Mouse (Mus musculus) cerebellum, postnatal 36 days (tissue): ENCODE measurements at regions not wholly inside any gene's neighbourhood (a gene's known extent, or its start where the extent isn't known, plus 50 kb on each side); places are given as distances from the start of the nearest gene placed in this dataset.

Source experiments
- DNase-seq, 2 experiments: peaks; one replicate each; pipeline ENCODE4 v3.0.0; 2021 to 2022; ENCODE audit warnings: mixed read lengths in 2 of 2

GRCm38 (mm10) chr6:66255378-66255777 is 279.8 kb upstream of the Mad2l1 start:
- no peak for DNase-seq

GRCm38 (mm10) chr6:66263429-66263828 is 271.8 kb upstream of the Mad2l1 start:
- no peak for DNase-seq

- no peak for DNase-seq
Measured at GRCm38 (mm10) chr6:66263918-66264317, 271.3 kb upstream of the Mad2l1 start.

GRCm38 (mm10) chr6:66268427-66268826 is 266.8 kb upstream of the Mad2l1 start:
- no peak for DNase-seq

GRCm38 (mm10) chr6:66271414-66272206 is 263.6 kb upstream of the Mad2l1 start:
- no peak for DNase-seq

GRCm38 (mm10) chr6:66272216-66272615 is 263.0 kb upstream of the Mad2l1 start:
- no peak for DNase-seq

GRCm38 (mm10) chr6:66274737-66275136 is 260.5 kb upstream of the Mad2l1 start:
- DNase-seq: no peak

GRCm38 (mm10) chr6:66280701-66281100 is 254.5 kb upstream of the Mad2l1 start:
- DNase-seq: peak; percentile 85 to 88

GRCm38 (mm10) chr6:66282566-66283115 is 252.5 kb upstream of the Mad2l1 start:
- no peak for DNase-seq

DNA sequence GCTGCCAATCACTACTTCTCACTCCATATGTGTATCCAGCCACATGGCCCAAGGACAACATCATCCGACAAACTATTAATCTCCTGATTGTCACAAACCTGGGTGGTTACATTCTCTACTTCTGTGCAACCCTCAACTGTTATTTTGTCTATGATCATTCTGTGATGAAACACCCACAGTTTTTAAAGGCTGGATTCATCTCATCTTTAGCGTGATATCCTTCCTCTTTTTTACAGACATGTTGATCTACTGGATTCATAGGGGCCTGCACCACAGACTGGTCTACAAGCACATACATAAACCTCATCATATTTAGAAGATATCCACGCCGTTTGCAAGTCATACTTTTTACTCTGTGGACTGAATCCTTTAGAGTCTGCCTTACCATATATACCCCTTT is 251.7 kb upstream of the Mad2l1 start:
- DNase-seq: no peak

DNA sequence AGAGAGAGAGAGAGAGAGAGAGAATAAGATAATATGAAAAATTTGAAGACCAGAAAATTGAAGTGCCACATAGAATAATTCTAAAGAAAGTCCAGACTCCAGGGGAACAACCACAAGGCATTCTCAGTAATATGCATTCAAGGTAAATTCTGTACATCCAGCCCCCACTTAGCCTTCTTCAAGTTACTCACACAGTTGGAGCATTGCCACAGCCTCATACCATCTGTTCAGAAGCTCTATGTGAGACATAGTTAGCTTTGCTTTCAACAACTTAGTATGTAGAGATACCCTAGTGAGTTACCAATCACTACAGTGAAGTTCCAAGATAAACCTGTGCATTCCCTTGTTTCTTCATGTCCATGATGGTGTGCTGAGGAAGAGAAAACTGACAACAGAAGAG is 247.6 kb upstream of the Mad2l1 start:
- DNase-seq: no peak

DNA sequence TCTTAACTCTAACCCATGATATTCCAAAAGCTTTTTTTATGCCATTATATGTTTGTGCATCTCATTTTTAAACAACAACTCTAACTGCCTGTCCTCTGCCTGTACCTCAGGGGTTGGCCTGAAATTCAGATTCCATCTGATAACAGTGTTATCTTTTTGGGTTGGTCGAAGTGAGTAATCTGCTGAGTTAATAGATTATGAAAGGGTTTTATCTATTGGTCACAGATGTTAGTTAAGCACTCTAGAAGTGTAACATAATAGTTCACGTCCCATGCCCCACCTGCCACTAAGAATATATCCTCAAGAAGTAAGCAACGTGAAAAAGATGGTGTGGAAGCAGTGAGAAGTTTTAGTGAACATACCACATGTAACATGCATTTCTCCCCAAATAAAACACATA is 246.0 kb upstream of the Mad2l1 start:
- DNase-seq: no peak

DNA sequence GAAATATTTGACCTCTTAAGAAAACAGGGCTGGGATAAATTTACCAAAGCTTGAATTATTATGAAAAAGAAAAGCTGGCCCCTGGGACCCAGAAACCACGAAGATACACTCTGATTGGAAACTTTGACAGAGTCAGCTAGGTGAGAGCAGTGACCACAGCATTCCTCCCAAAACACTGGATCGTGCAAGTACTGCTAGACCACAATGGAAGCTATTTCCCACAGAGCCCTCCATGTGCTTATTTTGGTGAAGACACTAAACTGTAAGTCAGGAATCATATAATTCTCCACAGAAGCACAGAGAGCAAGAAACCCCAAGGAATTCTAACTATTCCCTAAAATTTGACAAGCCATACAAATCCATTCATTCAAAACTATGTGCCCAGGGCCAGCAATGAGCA is 243.6 kb upstream of the Mad2l1 start:
- DNase-seq: no peak

DNA sequence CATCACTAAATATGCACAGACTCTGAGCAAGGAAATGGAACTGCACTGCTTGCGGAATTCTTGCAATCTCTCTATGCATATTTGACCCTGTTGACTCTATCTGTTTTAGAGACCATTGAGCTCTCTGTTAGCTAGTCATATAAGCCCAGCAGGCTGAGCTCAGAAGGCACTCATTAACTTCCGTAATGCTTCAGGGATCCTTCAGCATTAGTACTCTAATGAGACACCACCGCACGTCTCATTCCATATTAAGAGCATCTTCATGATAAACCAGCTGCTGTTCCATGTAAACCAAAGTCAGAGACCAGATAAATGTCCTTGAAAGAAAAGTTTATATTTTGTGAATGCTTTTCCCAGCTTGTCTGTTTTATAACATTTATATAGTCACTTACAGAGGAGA is 237.1 kb upstream of the Mad2l1 start:
- no peak for DNase-seq

DNA sequence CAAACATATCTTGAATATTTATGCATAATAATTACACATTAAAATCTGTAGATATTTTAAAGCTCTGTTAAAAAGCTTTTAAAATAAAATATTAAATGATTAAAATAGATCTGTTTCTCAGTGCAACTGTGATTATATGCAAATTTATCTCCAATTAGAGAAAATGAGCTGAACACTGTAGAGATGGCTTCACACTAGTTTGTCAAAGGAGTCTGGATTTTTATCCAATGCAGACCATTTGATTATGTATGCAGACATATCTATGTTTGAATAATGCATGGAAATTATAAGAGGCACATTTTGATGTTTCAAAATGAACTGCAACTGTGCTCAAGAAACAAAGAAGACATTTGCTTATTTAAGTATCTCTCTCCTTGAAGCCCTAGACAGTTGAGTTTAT is 235.0 kb upstream of the Mad2l1 start:
- no peak for DNase-seq

DNA sequence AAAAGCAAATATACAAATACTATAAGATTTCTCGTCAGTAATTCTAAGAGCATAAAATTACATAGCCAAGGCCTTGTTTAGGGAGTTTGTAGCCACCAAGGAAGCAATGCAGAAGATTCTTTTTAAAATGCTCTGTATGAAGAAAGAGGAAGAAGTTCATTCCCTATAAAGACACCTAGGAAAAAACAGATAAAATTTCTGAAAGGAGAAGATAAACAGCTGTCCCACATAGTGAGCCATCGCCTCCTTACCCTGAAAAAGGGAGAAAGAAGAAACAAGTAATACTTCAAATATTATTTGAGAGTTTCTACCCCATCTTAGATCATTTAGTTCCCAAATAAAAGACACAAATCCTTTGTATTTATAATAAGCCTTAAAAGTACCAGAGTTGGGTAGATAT is 190.3 kb upstream of the Mad2l1 start:
- DNase-seq: no peak

- no peak for DNase-seq
Measured at GRCm38 (mm10) chr6:66347356-66347755, 187.8 kb upstream of the Mad2l1 start.

- DNase-seq: peak in 1 of 2 experiments; percentile 19
Measured at GRCm38 (mm10) chr6:66361130-66361529, 174.1 kb upstream of the Mad2l1 start.

GRCm38 (mm10) chr6:66367263-66367662 is 167.9 kb upstream of the Mad2l1 start:
- DNase-seq: peak; percentile 13 to 20

- DNase-seq: no peak
Measured at GRCm38 (mm10) chr6:66381279-66381934, 153.8 kb upstream of the Mad2l1 start.

DNA sequence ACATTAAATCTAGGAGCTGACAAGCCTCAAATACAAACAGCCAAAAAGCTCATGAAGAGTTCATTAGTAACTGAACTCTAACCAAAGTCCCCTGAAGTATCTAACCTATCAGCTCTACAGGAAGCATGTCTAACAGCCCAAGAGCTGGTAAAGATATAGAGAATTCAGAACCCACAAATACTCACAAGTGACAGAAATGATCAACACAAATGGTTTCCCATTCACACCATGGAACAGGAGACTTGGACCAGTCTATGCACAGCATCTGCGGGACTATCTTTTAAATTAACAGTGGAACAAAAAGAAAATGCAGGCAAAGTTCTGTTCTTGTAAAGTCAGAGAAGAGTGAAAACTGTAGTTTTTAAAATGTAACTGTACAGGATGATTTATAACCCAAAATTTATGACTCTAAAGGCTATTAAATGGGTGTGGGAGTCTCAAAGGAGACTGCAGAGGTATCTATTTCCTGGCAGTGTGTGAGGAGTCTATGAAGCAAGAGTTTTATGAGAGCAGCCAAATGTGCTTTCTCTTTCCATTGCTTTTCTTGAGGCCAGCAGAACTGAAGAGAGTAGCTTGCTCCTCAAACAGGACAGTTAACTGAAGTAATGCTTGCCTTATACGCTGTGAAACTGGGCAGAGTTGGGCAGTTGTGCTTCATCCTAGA is 152.7 kb upstream of the Mad2l1 start:
- no peak for DNase-seq

- no peak for DNase-seq
Measured at GRCm38 (mm10) chr6:66395147-66395546, 140.0 kb upstream of the Mad2l1 start.

DNA sequence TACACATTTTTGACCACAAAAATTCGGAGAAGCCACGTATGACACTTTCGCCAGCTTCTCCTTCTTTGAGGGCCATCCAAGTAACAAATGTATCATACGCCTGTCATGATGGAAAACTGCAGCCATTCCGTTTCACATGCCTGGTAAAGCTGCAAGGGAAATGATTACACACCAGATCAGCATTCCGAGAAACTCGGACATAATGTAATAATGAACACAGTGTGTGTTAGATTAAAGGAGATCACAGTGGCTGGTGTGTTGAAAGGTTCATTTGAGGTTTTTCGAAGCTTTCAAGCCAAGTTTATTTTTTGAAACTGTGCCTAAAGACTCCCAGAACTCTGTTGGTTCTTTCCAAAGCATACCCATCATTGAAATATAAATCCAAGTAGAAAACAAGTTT is 137.8 kb upstream of the Mad2l1 start:
- no peak for DNase-seq

DNA sequence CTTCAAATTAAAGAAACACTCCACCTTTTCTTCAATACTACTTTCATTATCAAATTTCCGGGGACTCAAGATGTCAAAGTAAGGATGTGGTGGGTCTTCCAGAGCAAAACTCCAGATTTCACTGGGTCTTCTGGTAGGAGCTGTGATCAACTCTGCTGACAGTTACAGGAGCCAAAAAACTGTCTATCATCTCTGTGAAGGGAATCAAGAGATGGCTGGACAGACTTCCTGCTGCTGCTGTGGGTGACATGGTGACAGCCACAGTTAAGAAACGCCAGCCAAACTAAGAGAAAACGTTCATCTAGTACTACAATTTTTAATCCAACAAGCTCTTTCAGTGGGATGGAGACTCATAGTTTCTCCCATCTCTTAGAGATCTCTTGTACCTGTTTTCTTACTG is 136.5 kb upstream of the Mad2l1 start:
- DNase-seq: no peak
